Mouse (Mus musculus) thymus, adult 2 months (tissue): Measurements from ENCODE around the gene Atxn10. TPM values are rescaled to one million over a fixed set of nuclear protein-coding genes. Genes with fewer than 3 reads are reported as not detected.

Source experiments
- DNase-seq: peaks from one replicate; pipeline ENCODE4 v3.0.0; 2021
- H3K27ac ChIP-seq: fragments of 200-500 bp; 2 replicates; pipeline ENCODE4 v1.5.1; 2012; ENCODE audit warnings: low read length, control low read depth; ENCODE audit not compliant: control insufficient read depth, insufficient read depth
- H3K27me3 ChIP-seq: fragments of 200-500 bp; 2 replicates; pipeline ENCODE4 v1.6.1; 2012; ENCODE audit warnings: mild to moderate bottlenecking, low read length, moderate library complexity, mixed read lengths; ENCODE audit not compliant: control insufficient read depth, insufficient read depth
- H3K36me3 ChIP-seq: fragments of 200-500 bp; 2 replicates; pipeline ENCODE4 v1.6.1; 2012; ENCODE audit warnings: mild to moderate bottlenecking, low read length, moderate library complexity; ENCODE audit not compliant: control insufficient read depth, insufficient read depth
- H3K4me1 ChIP-seq: fragments of 200-500 bp; replicated peaks from 2 replicates; pipeline ENCODE4 v1.6.1; 2012; ENCODE audit warnings: low read length; ENCODE audit not compliant: control insufficient read depth, insufficient read depth
- H3K4me3 ChIP-seq: fragments of 200-500 bp; 2 replicates; pipeline ENCODE4 v1.5.1; 2012; ENCODE audit warnings: mild to moderate bottlenecking, low read length, control low read depth, moderate library complexity; ENCODE audit not compliant: control insufficient read depth, insufficient read depth
- CTCF ChIP-seq: fragments of 200-500 bp; IDR thresholded peaks from 2 replicates; pipeline ENCODE4 v1.5.1; 2012; ENCODE audit warnings: mild to moderate bottlenecking, control low read depth, low read length, moderate library complexity, borderline replicate concordance; ENCODE audit not compliant: control insufficient read depth, poor library complexity, insufficient read depth; ENCODE audit errors: extremely low read depth
- POLR2A ChIP-seq: fragments of 200-500 bp; IDR thresholded peaks from 2 replicates; pipeline ENCODE4 v1.6.1; 2012; ENCODE audit warnings: mild to moderate bottlenecking, low read length, control low read depth, moderate library complexity; ENCODE audit not compliant: control insufficient read depth, poor library complexity, insufficient read depth; ENCODE audit errors: extremely low read depth
- whole genome bisulfite sequencing: fragments of 180-500 bp; shearing (Covaris S2); methylation state at CpG from one replicate; pipeline ENCODE4 v1.1.7; 2018; 5-methylcytosine and 5-hydroxymethylcytosine counted together
- polyA plus RNA-seq: library from polyadenylated mRNA; depleted of rRNA; stranded (reverse); fragments of >200 nt; gene quantifications from 2 replicates; pipeline ENCODE4 v1.2.3, GENCODE M21; 2012; rRNA removed

The Atxn10 gene
- polyA plus RNA-seq, result 112 and 142 TPM in 2 replicates

DNA sequence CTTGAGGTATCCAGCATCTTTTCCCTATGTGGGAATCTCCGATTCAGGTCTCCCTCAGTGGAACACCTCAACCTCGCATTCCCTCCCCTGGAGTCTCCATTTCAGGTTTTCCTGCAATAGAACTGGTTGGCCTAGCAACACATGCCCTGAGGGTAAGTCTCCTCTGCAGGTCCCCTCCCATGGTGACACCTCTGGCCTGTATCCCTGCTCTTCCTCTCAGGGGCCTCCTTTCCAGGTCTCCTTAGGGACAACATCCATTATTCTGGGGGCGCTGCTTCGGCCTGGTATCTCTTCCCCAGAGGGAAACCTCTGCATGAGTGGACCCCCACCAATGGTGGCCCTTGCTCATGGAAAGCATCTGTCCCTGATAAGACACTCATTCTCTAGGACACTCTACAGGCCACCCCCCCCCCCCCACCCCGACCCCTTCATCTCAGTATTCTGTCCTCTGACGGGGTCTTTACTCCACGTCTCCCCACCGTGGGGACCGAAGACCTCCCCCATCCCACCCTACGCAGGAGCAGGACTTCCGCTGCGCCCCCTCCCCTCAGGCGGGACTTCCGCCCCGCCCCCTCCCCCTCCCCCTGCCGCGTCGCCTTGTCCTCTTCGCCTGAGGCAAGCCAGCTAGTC is at the start of gene Atxn10:
Gene Atxn10, plus strand, starts transcription at position 575 of the 630 bp plus-strand sequence.
- H3K4me1 ChIP-seq, result peaks cover 15% of the 10 kb centered on the region
- 50% methylated on average over 7 of the region's 19 CpGs for WGBS
- DNase-seq, result no peak
- H3K27me3 ChIP-seq, result no peaks in the 10 kb centered on the region
- TF ChIP-seq CTCF (no peak), POLR2A (no peak)
- no peaks in the 10 kb centered on the region for H3K36me3 ChIP-seq
- peak within 1 kb of the TSS; percentile 66 for H3K4me3 ChIP-seq
- peak within 1 kb of the TSS; percentile 52 for H3K27ac ChIP-seq

- no peaks in the 10 kb centered on the region for H3K4me1 ChIP-seq
- TF ChIP-seq POLR2A, result no peak
- TF ChIP-seq CTCF, result no peak
- WGBS, result 96% methylated on average over 3 of the region's 3 CpGs
- H3K4me3 ChIP-seq, result no peak overlapping the region
- H3K27ac ChIP-seq, result no peak overlapping the region
- no peak for DNase-seq
- H3K27me3 ChIP-seq, result no peaks in the 10 kb centered on the region
- H3K36me3 ChIP-seq, result no peaks in the 10 kb centered on the region
Measured at GRCm38 (mm10) chr15:85294632-85295031, 41.4 kb upstream of the Atxn10 start.

GRCm38 (mm10) chr15:85295544-85295943 is 40.5 kb upstream of the Atxn10 start:
- no peak for TF ChIP-seq CTCF
- no peak for TF ChIP-seq POLR2A
- H3K4me1 ChIP-seq, result no peaks in the 10 kb centered on the region
- no peaks in the 10 kb centered on the region for H3K27me3 ChIP-seq
- H3K27ac ChIP-seq, result no peak overlapping the region
- no peak for DNase-seq
- H3K4me3 ChIP-seq, result no peak overlapping the region
- 87% methylated on average over 8 of the region's 8 CpGs for WGBS
- H3K36me3 ChIP-seq, result no peaks in the 10 kb centered on the region

DNA sequence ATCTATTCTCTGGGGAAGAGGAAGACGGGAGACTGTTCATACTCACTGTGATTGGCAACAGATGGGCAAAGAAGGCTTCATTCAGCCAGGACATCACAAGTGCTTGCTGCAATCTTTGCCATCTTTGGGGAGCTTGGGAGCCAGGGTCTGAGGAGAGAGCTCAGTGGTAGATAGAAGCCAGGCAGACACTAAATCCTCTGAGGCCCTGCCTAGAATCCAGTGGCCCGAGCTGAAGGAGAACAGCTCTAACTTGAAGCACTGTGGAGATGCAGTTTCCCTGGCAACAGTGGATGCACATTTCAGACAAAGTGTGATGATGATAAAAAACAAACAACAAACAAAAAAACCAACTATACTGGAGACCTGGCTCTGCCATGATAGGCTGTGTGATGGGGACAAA is 40.1 kb upstream of the Atxn10 start:
- no peaks in the 10 kb centered on the region for H3K36me3 ChIP-seq
- H3K27me3 ChIP-seq, result no peaks in the 10 kb centered on the region
- DNase-seq, result no peak
- TF ChIP-seq CTCF (no peak), POLR2A (no peak)
- H3K4me1 ChIP-seq, result no peaks in the 10 kb centered on the region
- WGBS, result 84% methylated on average over 2 of the region's 2 CpGs
- H3K27ac ChIP-seq, result no peak overlapping the region
- H3K4me3 ChIP-seq, result no peak overlapping the region

DNA sequence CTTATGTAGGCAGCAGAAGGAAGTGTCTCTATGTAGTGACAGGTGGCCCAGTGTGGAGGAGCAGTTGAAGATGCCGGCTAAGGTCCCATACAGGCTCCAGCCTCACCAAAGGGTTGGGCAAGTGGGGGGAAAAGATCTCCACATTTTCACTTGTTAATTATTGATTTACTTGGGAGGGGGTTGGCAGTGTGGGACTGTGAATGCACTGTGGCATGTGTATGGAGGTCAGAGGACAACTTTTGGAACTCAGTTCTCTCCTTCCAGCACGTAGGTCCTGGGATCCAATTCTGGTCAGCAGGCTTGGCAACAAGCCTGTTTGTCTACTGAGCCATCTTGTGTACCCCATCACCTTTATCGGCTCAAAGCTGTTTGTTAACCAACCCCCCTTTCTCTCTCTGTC is 39.5 kb upstream of the Atxn10 start:
- H3K36me3 ChIP-seq, result no peaks in the 10 kb centered on the region
- no peak for DNase-seq
- no peak overlapping the region for H3K27ac ChIP-seq
- TF ChIP-seq POLR2A (no peak), CTCF (no peak)
- no peaks in the 10 kb centered on the region for H3K27me3 ChIP-seq
- no peaks in the 10 kb centered on the region for H3K4me1 ChIP-seq
- WGBS, result 84% methylated on average over 3 of the region's 3 CpGs
- H3K4me3 ChIP-seq, result no peak overlapping the region

- Histone ChIP-seq H3K36me3 (no peaks in the 10 kb centered on the region), H3K27ac (no peak overlapping the region; the same call in 1 of the 2 replicates), H3K27me3 (no peaks in the 10 kb centered on the region), H3K4me1 (no peaks in the 10 kb centered on the region), H3K4me3 (no peak overlapping the region)
- no peak for TF ChIP-seq POLR2A
- no peak for TF ChIP-seq CTCF
- 67% methylated on average over 17 of the region's 17 CpGs for WGBS
- DNase-seq, result no peak
Measured at GRCm38 (mm10) chr15:85298167-85298781, 37.8 kb upstream of the Atxn10 start.
